Mouse (Mus musculus): ENCODE data around the gene Apol7e.

- TF ChIP-seq POLR2A (IDR thresholded peaks at IDR 0.05; ENCODE audit: insufficient read depth, low read length): no peak
- peak; percentile 25 for TF ChIP-seq CTCF (IDR thresholded peaks at IDR 0.05; ENCODE audit: low read depth, low read length)
- no peak for TF ChIP-seq EP300 (IDR thresholded peaks at IDR 0.05; ENCODE audit: insufficient read depth, low read depth, low read length)
Observed at GRCm38 (mm10) chr15:77740511-77741297, 42.0 kb downstream of the Apol7e start.

Measured in ES-Bruce4 (cell line).